Mouse (Mus musculus): Measurements from ENCODE around the gene Mpzl1. TPM values are rescaled to one million over a fixed set of nuclear protein-coding genes. Genes with fewer than 3 reads are reported as not detected.
A peak's percentile ranks its signal among the peaks of the same experiment; 100 is the strongest.

Gene Mpzl1
- polyA plus RNA-seq, 1 experiment from 2014 or later, result 106 TPM

DNA sequence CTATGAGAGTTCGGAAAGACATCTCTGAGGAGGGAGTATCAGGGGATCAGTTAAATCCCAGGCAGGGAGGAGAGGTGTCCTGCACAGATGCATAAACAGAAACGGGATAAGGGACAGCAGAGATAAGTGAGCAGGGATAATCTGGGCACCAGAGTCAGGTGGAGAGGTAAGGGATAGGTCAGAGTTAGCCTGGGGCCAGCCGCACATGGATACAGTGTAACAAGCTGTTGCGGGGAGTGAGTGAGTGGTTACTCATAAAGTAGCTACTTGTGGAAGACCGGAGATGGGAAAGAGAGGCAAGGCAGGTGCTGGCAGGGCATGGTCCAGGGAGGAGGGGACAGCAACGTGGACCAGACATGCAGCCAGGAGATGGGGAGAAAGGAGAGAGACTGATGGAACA, 35.7 kb upstream of the Mpzl1 start:
- H3K36me3 ChIP-seq, result peaks cover 49% of the 10 kb centered on the region
- H3K9me3 ChIP-seq, result no peaks in the 10 kb centered on the region
- H3K4me2 ChIP-seq, result no peak overlapping the region
- no peak for ATAC-seq (ENCODE audit: extremely low read depth, insufficient number of reproducible peaks, low FRiP score, low TSS enrichment)
- WGBS, result 47% methylated on average over 6 of the region's 6 CpGs
- no peak overlapping the region for H3K4me3 ChIP-seq
- 0 out of 2 replicates have a peak overlapping the region, but pooled peaks have one; percentile 21 for H3K9ac ChIP-seq
- no peaks in the 10 kb centered on the region for H3K27me3 ChIP-seq (replicated peaks)
- peak overlapping the region; percentile 94 for H3K27ac ChIP-seq (replicated peaks)
- peaks cover 91% of the 10 kb centered on the region for H3K4me1 ChIP-seq

DNA sequence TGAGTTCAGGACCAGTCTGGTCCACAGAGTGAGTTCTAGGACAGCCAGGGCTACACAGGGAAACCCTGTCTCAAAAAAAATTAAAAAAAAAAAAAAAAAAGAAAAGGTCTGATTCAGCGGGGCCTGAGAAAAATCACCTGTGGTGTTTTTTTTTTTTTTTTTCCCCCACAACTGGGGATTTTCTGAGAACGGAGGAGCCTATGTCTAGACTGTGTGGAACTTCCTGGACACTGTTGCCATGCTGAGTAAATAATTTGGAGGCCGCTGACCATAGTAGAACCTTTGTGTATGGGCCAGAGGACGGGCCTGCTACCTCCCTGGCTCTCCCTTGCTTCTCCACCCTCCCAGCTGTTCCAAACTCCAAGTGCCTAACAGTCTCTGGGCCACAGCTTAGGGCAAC, 34.6 kb upstream of the Mpzl1 start:
- no peaks in the 10 kb centered on the region for H3K9me3 ChIP-seq
- H3K4me1 ChIP-seq, result peaks cover 90% of the 10 kb centered on the region
- peak overlapping the region; percentile 94 for H3K27ac ChIP-seq (replicated peaks)
- 0 out of 2 replicates have a peak overlapping the region, but pooled peaks have one; percentile 70 for H3K9ac ChIP-seq
- no peak overlapping the region for H3K4me2 ChIP-seq
- H3K27me3 ChIP-seq (replicated peaks), result no peaks in the 10 kb centered on the region
- WGBS, result 51% methylated on average over 4 of the region's 4 CpGs
- peaks cover 47% of the 10 kb centered on the region for H3K36me3 ChIP-seq
- ATAC-seq (ENCODE audit: extremely low read depth, insufficient number of reproducible peaks, low FRiP score, low TSS enrichment), result no peak
- H3K4me3 ChIP-seq, result no peak overlapping the region

DNA sequence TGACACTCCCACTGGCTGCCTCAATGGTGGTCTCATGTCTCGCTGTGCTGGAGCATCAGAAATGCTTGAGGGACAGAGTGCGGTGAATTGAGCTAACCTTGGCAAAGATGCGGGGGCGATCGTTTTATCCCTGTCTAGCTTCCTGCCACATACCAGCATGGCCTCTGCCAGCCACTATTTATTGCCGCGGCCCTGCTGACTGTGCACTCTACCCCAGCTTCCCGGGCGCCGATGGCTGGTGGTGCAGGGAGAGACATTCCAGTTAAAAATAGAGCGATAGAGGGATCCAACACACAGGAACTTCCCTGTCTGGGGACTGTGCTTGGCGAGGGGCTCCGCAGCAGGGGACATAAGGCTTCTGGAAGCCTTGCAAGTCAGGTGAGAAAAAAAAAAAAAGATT, 33.0 kb upstream of the Mpzl1 start:
- no peak; the same call in 1 of the 2 replicates for ATAC-seq (ENCODE audit: extremely low read depth, insufficient number of reproducible peaks, low FRiP score, low TSS enrichment)
- WGBS, result 19% methylated on average over 13 of the region's 13 CpGs
- H3K4me1 ChIP-seq, result peaks cover 97% of the 10 kb centered on the region
- no peaks in the 10 kb centered on the region for H3K9me3 ChIP-seq
- H3K4me3 ChIP-seq, result peak overlapping the region; percentile 11; the same call in 1 of the 2 replicates
- H3K9ac ChIP-seq, result peak overlapping the region; percentile 70
- H3K4me2 ChIP-seq, result peak overlapping the region; percentile 60
- no peaks in the 10 kb centered on the region for H3K27me3 ChIP-seq (replicated peaks)
- H3K36me3 ChIP-seq, result peaks cover 58% of the 10 kb centered on the region
- H3K27ac ChIP-seq (replicated peaks), result peak overlapping the region; percentile 94

DNA sequence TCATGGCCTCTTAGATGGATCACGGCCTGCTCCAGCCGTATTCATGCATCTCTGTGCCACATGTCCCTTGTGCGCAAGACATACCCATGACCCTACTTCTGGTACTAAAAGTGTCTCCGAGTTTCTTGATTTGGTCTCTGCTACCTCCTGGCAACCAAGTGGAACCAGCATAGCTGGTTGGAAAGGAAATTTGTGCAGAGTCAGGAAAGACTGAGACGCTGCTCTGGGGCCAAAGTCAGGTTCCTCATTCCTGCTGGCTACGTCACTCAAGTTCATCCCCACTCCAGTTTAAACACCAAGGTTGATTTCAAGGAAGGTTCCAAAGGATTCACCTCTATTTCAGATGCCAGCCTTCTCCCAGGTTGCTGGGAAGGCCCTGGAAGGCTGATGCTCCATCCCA, 32.6 kb upstream of the Mpzl1 start:
- Histone ChIP-seq H3K36me3 (peaks cover 58% of the 10 kb centered on the region), H3K27ac (replicated peaks) (peak overlapping the region; percentile 94), H3K4me3 (no peak overlapping the region), H3K9me3 (no peaks in the 10 kb centered on the region), H3K9ac (peak overlapping the region; percentile 48; the same call in 1 of the 2 replicates), H3K4me2 (peak overlapping the region; percentile 60), H3K4me1 (peaks cover 97% of the 10 kb centered on the region), H3K27me3 (replicated peaks) (no peaks in the 10 kb centered on the region)
- 72% methylated on average over 6 of the region's 6 CpGs for WGBS
- no peak for ATAC-seq (ENCODE audit: extremely low read depth, insufficient number of reproducible peaks, low FRiP score, low TSS enrichment)

DNA sequence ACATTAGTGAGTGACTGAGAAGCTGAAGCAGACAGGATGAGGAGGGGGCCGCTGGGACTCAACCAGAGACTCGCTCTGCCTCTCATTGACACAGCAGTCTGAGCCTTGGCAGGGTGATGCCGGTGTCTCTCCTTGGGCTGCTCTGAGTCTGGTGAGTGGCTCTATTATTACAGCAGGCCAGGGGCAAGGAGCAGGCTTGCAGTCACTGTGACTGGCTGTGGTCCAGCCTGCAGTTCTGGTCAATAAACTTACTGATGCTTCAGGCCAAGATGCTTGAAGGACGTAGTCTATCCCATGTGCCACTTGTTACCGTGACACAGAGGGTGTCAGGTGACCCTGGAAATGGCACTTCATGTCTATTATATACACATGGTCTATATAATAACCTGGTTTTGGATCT, 31.4 kb upstream of the Mpzl1 start:
- H3K27ac ChIP-seq (replicated peaks), result peak overlapping the region; percentile 94
- H3K4me1 ChIP-seq, result peaks cover 94% of the 10 kb centered on the region
- H3K4me3 ChIP-seq, result no peak overlapping the region
- no peak overlapping the region for H3K4me2 ChIP-seq
- no peaks in the 10 kb centered on the region for H3K27me3 ChIP-seq (replicated peaks)
- H3K36me3 ChIP-seq, result peaks cover 58% of the 10 kb centered on the region
- no peaks in the 10 kb centered on the region for H3K9me3 ChIP-seq
- WGBS, result 71% methylated on average over 5 of the region's 5 CpGs
- 0 out of 2 replicates have a peak overlapping the region, but pooled peaks have one; percentile 8 for H3K9ac ChIP-seq
- ATAC-seq (ENCODE audit: extremely low read depth, insufficient number of reproducible peaks, low FRiP score, low TSS enrichment), result no peak

DNA sequence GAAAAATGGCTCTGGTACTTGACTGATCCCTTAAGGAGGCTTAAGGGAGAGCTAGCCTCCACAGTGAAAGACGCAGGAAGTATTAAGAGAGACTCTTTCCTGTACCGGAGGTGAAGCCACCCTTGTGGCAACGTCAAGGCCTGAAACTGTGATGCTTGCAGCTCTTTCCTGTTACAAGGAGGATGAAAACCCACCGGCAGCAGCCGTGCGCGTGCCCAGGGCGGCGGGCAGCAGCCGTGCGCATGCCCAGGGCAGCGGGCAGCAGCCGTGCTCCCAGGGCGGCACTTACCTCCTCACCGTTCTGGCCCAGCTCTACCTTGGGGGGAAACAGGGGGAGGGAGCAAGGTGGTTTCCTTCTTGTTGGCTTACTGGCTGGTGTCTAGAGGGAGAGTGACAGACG, 28.9 kb upstream of the Mpzl1 start:
- peak overlapping the region; percentile 97 for H3K27ac ChIP-seq (replicated peaks)
- peaks cover 69% of the 10 kb centered on the region for H3K4me1 ChIP-seq
- peaks cover 67% of the 10 kb centered on the region for H3K36me3 ChIP-seq
- ATAC-seq (ENCODE audit: extremely low read depth, insufficient number of reproducible peaks, low FRiP score, low TSS enrichment), result no peak
- H3K4me2 ChIP-seq, result peak overlapping the region; percentile 35
- peak overlapping the region; percentile 74 for H3K9ac ChIP-seq
- H3K9me3 ChIP-seq, result no peaks in the 10 kb centered on the region
- 68% methylated on average over 16 of the region's 16 CpGs for WGBS
- no peak overlapping the region for H3K4me3 ChIP-seq
- no peaks in the 10 kb centered on the region for H3K27me3 ChIP-seq (replicated peaks)

DNA sequence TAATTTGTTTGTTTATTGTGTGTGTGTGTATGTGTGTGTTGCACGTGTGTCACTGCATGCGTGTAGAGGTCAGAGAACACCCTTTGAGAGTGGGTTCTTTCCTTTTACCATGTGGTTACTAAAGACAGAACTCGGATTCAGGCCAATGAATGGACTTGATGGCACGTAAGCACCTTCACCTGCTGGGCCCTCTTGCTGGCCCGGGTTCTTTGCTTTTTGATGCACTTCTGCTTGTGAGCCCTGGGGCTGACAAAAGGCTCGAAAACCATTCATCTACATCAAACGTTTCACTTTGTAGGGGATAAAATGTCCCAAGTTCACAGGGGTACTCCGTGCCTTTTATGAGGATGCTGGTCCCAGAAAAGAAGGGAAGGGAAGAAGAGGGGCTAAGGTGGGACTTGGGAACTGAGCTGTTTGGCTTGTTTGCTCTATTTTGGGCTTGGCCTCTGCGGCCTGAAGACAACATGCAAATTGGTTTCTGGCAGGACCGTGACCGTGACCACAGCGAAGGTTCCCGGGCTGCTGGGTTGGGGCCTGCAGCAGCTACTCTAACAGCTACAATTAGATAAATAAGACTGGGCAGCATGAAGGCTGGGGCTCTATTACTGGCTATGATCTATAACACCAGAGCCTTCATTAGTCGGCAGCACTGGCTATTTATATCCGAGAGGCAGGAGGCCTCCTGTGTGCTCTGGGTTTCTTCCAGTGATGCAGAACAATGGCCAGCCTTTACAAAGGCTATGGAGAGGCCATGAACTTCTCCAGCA, 28.3 kb upstream of the Mpzl1 start:
- H3K9me3 ChIP-seq, result no peaks in the 10 kb centered on the region
- H3K4me1 ChIP-seq, result peaks cover 63% of the 10 kb centered on the region
- WGBS, result 56% methylated on average over 15 of the region's 15 CpGs
- ATAC-seq (ENCODE audit: extremely low read depth, insufficient number of reproducible peaks, low FRiP score, low TSS enrichment), result no peak
- peak overlapping the region; percentile 74 for H3K9ac ChIP-seq
- H3K27ac ChIP-seq (replicated peaks), result peak overlapping the region; percentile 97
- no peaks in the 10 kb centered on the region for H3K27me3 ChIP-seq (replicated peaks)
- H3K4me3 ChIP-seq, result no peak overlapping the region
- H3K4me2 ChIP-seq, result peak overlapping the region; percentile 35
- peaks cover 73% of the 10 kb centered on the region for H3K36me3 ChIP-seq

DNA sequence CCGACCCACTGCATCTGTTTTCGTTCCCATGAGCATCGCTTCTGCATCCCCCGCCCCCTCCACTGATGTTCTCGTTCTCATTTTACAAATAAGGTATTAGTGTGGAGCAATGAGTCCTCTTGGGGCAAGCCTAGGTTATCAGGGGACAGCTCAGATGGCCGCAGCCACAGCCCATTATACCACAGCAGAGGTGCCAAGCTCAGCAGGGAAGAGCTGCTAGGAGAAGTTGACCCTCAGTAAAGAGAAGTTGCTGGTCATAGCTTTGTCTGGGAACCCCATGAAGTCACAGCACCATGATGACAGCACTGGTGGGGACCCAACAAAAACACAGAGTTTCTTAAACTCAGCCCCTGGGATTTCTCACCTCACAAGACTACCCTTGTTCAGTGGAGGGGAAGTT, 27.4 kb upstream of the Mpzl1 start:
- 71% methylated on average over 6 of the region's 6 CpGs for WGBS
- Histone ChIP-seq H3K9me3 (no peaks in the 10 kb centered on the region), H3K27ac (replicated peaks) (peak overlapping the region; percentile 97; the same call in 1 of the 2 replicates), H3K4me3 (no peak overlapping the region), H3K36me3 (peaks cover 79% of the 10 kb centered on the region), H3K4me1 (peaks cover 54% of the 10 kb centered on the region), H3K9ac (peak overlapping the region; percentile 74; the same call in 1 of the 2 replicates), H3K4me2 (no peak overlapping the region), H3K27me3 (replicated peaks) (no peaks in the 10 kb centered on the region)
- no peak for ATAC-seq (ENCODE audit: extremely low read depth, insufficient number of reproducible peaks, low FRiP score, low TSS enrichment)

DNA sequence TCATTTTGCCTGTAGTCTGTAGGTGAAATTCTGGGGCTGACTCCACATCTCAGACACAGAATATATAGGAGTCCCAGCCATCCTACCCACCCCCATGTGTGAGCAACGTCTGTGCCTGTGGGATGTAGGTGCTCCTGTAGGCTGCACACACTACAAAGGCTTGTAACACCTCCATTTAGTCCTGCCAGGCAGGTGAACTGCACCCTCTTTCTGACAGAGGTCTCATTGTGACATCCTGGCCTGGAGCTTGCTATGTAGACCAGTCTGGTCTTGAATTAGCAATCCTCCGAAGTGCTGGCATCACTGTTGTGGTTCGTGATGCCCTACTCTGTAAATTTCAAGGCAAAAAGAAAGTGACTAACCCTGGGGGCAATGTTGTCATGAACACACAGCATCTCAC, 26.9 kb upstream of the Mpzl1 start:
- no peak overlapping the region for H3K9ac ChIP-seq
- WGBS, result 54% methylated on average over 3 of the region's 3 CpGs
- H3K9me3 ChIP-seq, result no peaks in the 10 kb centered on the region
- H3K4me2 ChIP-seq, result no peak overlapping the region
- no peak for ATAC-seq (ENCODE audit: extremely low read depth, insufficient number of reproducible peaks, low FRiP score, low TSS enrichment)
- no peak overlapping the region for H3K27ac ChIP-seq (replicated peaks)
- peaks cover 85% of the 10 kb centered on the region for H3K36me3 ChIP-seq
- H3K4me1 ChIP-seq, result peaks cover 48% of the 10 kb centered on the region
- H3K27me3 ChIP-seq (replicated peaks), result no peaks in the 10 kb centered on the region
- no peak overlapping the region for H3K4me3 ChIP-seq

DNA sequence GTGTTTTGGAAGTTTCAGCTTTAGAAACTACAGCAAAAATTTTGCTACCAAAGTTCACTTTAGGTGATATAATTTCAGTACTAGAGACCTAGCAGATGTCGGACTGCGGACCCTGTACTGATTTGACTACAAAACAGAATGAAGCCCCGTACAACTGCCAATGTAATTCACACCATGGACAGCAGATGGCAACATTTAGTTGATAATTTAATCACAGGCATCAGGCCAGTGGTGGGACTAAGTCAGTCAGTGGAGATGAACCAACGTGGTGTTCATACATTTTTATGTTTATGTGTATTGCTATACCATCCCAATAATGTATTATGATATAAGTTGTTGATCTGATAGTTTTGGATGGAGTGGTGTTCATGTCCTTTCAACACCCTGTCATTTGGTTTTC, 26.4 kb upstream of the Mpzl1 start:
- Histone ChIP-seq H3K9me3 (no peaks in the 10 kb centered on the region), H3K4me1 (peaks cover 46% of the 10 kb centered on the region), H3K27ac (replicated peaks) (no peak overlapping the region), H3K4me2 (no peak overlapping the region), H3K9ac (no peak overlapping the region), H3K36me3 (peaks cover 85% of the 10 kb centered on the region), H3K4me3 (no peak overlapping the region), H3K27me3 (replicated peaks) (no peaks in the 10 kb centered on the region)
- 34% methylated on average over 4 of the region's 4 CpGs for WGBS
- no peak for ATAC-seq (ENCODE audit: extremely low read depth, insufficient number of reproducible peaks, low FRiP score, low TSS enrichment)

DNA sequence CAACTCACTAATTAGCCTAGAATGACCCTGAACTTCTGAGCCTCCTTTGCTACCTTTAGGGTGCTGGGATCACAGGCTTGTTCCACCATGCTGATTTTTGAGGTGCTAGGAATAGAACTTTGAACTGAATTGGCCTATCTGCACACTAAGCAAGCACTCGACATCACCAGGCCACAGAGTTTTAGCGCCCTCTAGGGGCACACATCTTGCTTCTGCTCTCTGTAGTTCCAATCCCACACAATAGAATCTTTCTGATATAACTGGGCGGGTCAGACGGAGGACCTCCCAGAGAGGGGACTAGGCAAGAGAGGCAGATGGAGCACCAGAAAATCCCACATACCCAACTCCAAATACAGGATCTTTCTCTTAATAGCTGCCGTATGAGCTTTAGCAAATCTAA, 24.3 kb upstream of the Mpzl1 start:
- Histone ChIP-seq H3K4me2 (no peak overlapping the region), H3K4me1 (peaks cover 43% of the 10 kb centered on the region), H3K27me3 (replicated peaks) (no peaks in the 10 kb centered on the region), H3K27ac (replicated peaks) (no peak overlapping the region), H3K9me3 (no peaks in the 10 kb centered on the region), H3K36me3 (peaks cover 91% of the 10 kb centered on the region), H3K4me3 (no peak overlapping the region), H3K9ac (no peak overlapping the region)
- no peak for ATAC-seq (ENCODE audit: extremely low read depth, insufficient number of reproducible peaks, low FRiP score, low TSS enrichment)
- WGBS, result 45% methylated on average over 5 of the region's 5 CpGs

DNA sequence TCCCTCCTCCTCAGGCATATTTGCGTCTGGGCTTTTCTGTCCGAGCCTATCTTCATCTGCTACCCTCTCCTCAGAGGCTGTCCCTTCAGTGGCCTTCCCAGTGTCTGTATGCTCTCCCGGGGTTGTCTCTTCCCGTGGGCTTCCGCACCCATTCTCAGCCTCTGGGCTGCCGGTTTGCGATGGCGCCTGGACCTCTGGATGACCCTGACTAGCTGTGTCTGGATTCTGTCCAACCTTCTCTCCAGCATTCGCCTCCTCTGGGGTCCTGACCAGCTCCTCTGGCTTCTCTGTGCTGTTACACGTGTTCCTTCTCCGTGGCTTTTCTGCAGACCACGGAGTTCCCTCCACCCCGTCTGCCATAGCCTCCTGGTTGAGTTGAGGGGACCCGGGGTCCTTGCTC, 21.1 kb upstream of the Mpzl1 start:
- 29% methylated on average over 14 of the region's 14 CpGs for WGBS
- 0 out of 2 replicates have a peak, but pooled peaks have one; percentile 17 for ATAC-seq (ENCODE audit: extremely low read depth, insufficient number of reproducible peaks, low FRiP score, low TSS enrichment)
- Histone ChIP-seq H3K4me1 (peaks cover 40% of the 10 kb centered on the region), H3K4me3 (no peak overlapping the region), H3K4me2 (no peak overlapping the region), H3K36me3 (peaks cover 93% of the 10 kb centered on the region), H3K27me3 (replicated peaks) (no peaks in the 10 kb centered on the region), H3K27ac (replicated peaks) (peak overlapping the region; percentile 74), H3K9ac (peak overlapping the region; percentile 54), H3K9me3 (no peaks in the 10 kb centered on the region)

All from heart, embryonic 13.5 days (tissue).